Mouse (Mus musculus) kidney, postnatal 14 days (tissue): ENCODE measurements around the gene Tomt.

ENCODE experiments used
- DNase-seq: peaks from one replicate; pipeline ENCODE4 v3.0.0; 2022; ENCODE audit warnings: mixed read lengths

Gene Tomt

DNA sequence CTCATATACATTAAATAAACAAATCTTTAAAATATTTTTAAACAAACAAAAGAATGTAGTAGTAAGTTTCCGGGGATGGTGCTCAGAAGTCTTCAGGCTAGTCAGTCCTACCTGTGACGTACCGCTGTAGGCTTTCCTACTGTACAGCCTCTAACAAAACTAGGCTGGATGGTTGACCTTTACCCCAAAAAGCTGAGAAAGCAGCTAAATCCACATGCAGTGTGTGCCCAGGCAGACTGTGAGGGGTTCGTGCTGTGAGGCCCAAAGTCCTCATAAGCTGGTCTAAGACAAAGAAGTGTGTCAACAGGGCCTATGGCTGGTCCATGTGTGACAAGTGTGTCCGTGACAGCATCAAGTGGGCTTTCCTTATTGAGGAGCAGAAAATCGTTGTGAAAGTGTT lies 53.3 kb downstream of the Tomt start:
- peak; percentile 34 for DNase-seq

DNA sequence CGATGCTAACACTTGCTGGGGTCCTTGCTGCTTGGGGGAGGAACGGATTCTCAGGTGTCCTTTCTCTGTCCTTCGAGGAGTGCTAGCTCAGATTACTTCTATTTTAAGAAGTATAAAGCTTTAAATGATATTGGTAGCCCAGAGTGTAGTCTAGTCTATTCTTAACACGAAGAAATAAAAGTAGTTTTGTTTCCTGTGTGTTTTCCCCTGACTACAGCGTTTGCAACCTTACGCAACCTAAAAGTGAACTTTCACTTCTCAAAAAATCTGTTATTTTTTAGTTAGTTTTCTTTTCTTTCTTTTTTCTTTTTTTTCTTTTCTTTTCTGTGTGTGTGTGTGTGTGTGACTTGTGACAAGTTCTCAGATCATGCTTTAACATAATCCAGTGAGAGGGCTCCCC lies 54.5 kb downstream of the Tomt start:
- DNase-seq: no peak
